Mouse (Mus musculus): ENCODE data around the gene Ms4a14. TPM values are rescaled to one million over a fixed set of nuclear protein-coding genes. Genes with fewer than 3 reads are reported as not detected.

The Ms4a14 gene
- polyA plus RNA-seq (2015; fragmentation: Nextera tagmentation; extraction: Ambion mirVana), result 0.08 and 0.17 TPM in 2 replicates

- H3K27ac ChIP-seq (replicated peaks), result no peak within 1 kb of the TSS
- H3K4me1 ChIP-seq, result no peaks in the 10 kb centered on the region
- H3K36me3 ChIP-seq, result no peaks in the 10 kb centered on the region
- no peaks in the 10 kb centered on the region for H3K27me3 ChIP-seq
- no peak within 1 kb of the TSS for H3K9ac ChIP-seq
- H3K4me2 ChIP-seq (replicated peaks), result no peak within 1 kb of the TSS
- WGBS, result 55% methylated on average over 1 of the region's 1 CpGs
- no peak for ATAC-seq (ENCODE audit: insufficient number of reproducible peaks, low FRiP score, low TSS enrichment, low read depth)
- no peak within 1 kb of the TSS for H3K4me3 ChIP-seq (replicated peaks)
- no peaks in the 10 kb centered on the region for H3K9me3 ChIP-seq (replicated peaks)
These were observed at the start of gene Ms4a14 for GRCm38 (mm10) chr19:11314354-11314753. Ms4a14 (minus strand) TSS chr19:11314454.

- Histone ChIP-seq H3K4me2 (replicated peaks) (no peak overlapping the region), H3K4me1 (no peaks in the 10 kb centered on the region), H3K27me3 (no peaks in the 10 kb centered on the region), H3K9ac (no peak overlapping the region), H3K27ac (replicated peaks) (no peak overlapping the region), H3K4me3 (replicated peaks) (no peak overlapping the region), H3K36me3 (no peaks in the 10 kb centered on the region), H3K9me3 (replicated peaks) (no peaks in the 10 kb centered on the region)
- no peak for ATAC-seq (ENCODE audit: insufficient number of reproducible peaks, low FRiP score, low TSS enrichment, low read depth)
These were observed 47.7 kb upstream of the Ms4a14 start for GRCm38 (mm10) chr19:11362002-11362401.

GRCm38 (mm10) chr19:11360106-11360505, 45.9 kb upstream of the Ms4a14 start:
- no peak overlapping the region for H3K4me2 ChIP-seq (replicated peaks)
- no peaks in the 10 kb centered on the region for H3K27me3 ChIP-seq
- no peak overlapping the region for H3K27ac ChIP-seq (replicated peaks)
- no peaks in the 10 kb centered on the region for H3K4me1 ChIP-seq
- H3K9me3 ChIP-seq (replicated peaks), result no peaks in the 10 kb centered on the region
- H3K9ac ChIP-seq, result no peak overlapping the region
- H3K36me3 ChIP-seq, result no peaks in the 10 kb centered on the region
- WGBS, result 52% methylated on average over 3 of the region's 3 CpGs
- no peak for ATAC-seq (ENCODE audit: insufficient number of reproducible peaks, low FRiP score, low TSS enrichment, low read depth)
- H3K4me3 ChIP-seq (replicated peaks), result no peak overlapping the region

GRCm38 (mm10) chr19:11355730-11356129, 41.5 kb upstream of the Ms4a14 start:
- H3K4me2 ChIP-seq (replicated peaks), result no peak overlapping the region
- H3K4me1 ChIP-seq, result no peaks in the 10 kb centered on the region
- H3K4me3 ChIP-seq (replicated peaks), result no peak overlapping the region
- no peak overlapping the region for H3K27ac ChIP-seq (replicated peaks)
- 69% methylated on average over 7 of the region's 7 CpGs for WGBS
- ATAC-seq (ENCODE audit: insufficient number of reproducible peaks, low FRiP score, low TSS enrichment, low read depth), result no peak
- no peaks in the 10 kb centered on the region for H3K9me3 ChIP-seq (replicated peaks)
- no peaks in the 10 kb centered on the region for H3K27me3 ChIP-seq
- no peak overlapping the region for H3K9ac ChIP-seq
- H3K36me3 ChIP-seq, result no peaks in the 10 kb centered on the region

- Histone ChIP-seq H3K36me3 (no peaks in the 10 kb centered on the region), H3K9ac (no peak overlapping the region), H3K9me3 (replicated peaks) (no peaks in the 10 kb centered on the region), H3K4me3 (replicated peaks) (no peak overlapping the region), H3K4me1 (no peaks in the 10 kb centered on the region), H3K27ac (replicated peaks) (no peak overlapping the region), H3K27me3 (no peaks in the 10 kb centered on the region), H3K4me2 (replicated peaks) (no peak overlapping the region)
- ATAC-seq (ENCODE audit: insufficient number of reproducible peaks, low FRiP score, low TSS enrichment, low read depth), result no peak
- WGBS, result 37% methylated on average over 3 of the region's 3 CpGs
These were observed 37.6 kb upstream of the Ms4a14 start for GRCm38 (mm10) chr19:11351878-11352277.

- WGBS, result 52% methylated on average over 7 of the region's 7 CpGs
These were observed 35.6 kb upstream of the Ms4a14 start for GRCm38 (mm10) chr19:11349698-11350481.

GRCm38 (mm10) chr19:11343992-11344391, 29.7 kb upstream of the Ms4a14 start:
- Histone ChIP-seq H3K9me3 (replicated peaks) (no peaks in the 10 kb centered on the region), H3K9ac (no peak overlapping the region), H3K4me3 (replicated peaks) (no peak overlapping the region), H3K27ac (replicated peaks) (no peak overlapping the region), H3K36me3 (no peaks in the 10 kb centered on the region), H3K4me2 (replicated peaks) (no peak overlapping the region), H3K4me1 (no peaks in the 10 kb centered on the region), H3K27me3 (no peaks in the 10 kb centered on the region)
- ATAC-seq (ENCODE audit: insufficient number of reproducible peaks, low FRiP score, low TSS enrichment, low read depth), result no peak

More at GRCm38 (mm10) chr19:11349698-11350481, 35.6 kb upstream of the Ms4a14 start:
- no peak overlapping the region for H3K9ac ChIP-seq
- no peak overlapping the region for H3K4me3 ChIP-seq (replicated peaks)
- no peaks in the 10 kb centered on the region for H3K9me3 ChIP-seq (replicated peaks)
- no peaks in the 10 kb centered on the region for H3K36me3 ChIP-seq
- H3K27ac ChIP-seq (replicated peaks), result no peak overlapping the region
- H3K27me3 ChIP-seq, result no peaks in the 10 kb centered on the region
- ATAC-seq (ENCODE audit: insufficient number of reproducible peaks, low FRiP score, low TSS enrichment, low read depth), result no peak
- H3K4me2 ChIP-seq (replicated peaks), result no peak overlapping the region
- no peaks in the 10 kb centered on the region for H3K4me1 ChIP-seq

GRCm38 (mm10) chr19:11343147-11343546, 28.9 kb upstream of the Ms4a14 start:
- no peak for ATAC-seq (ENCODE audit: insufficient number of reproducible peaks, low FRiP score, low TSS enrichment, low read depth)
- no peak overlapping the region for H3K27ac ChIP-seq (replicated peaks)
- H3K36me3 ChIP-seq, result no peaks in the 10 kb centered on the region
- H3K4me1 ChIP-seq, result no peaks in the 10 kb centered on the region
- H3K4me3 ChIP-seq (replicated peaks), result no peak overlapping the region
- H3K27me3 ChIP-seq, result no peaks in the 10 kb centered on the region
- H3K9me3 ChIP-seq (replicated peaks), result no peaks in the 10 kb centered on the region
- no peak overlapping the region for H3K9ac ChIP-seq
- no peak overlapping the region for H3K4me2 ChIP-seq (replicated peaks)

GRCm38 (mm10) chr19:11335932-11336331, 21.7 kb upstream of the Ms4a14 start, which contains the start of gene Ms4a7:
Ms4a7 (minus strand) TSS chr19:11336146.
- no peak for ATAC-seq (ENCODE audit: insufficient number of reproducible peaks, low FRiP score, low TSS enrichment, low read depth)
- Histone ChIP-seq H3K9me3 (replicated peaks) (no peaks in the 10 kb centered on the region), H3K4me1 (no peaks in the 10 kb centered on the region), H3K9ac (no peak within 1 kb of the TSS), H3K4me3 (replicated peaks) (no peak within 1 kb of the TSS), H3K27me3 (no peaks in the 10 kb centered on the region), H3K36me3 (no peaks in the 10 kb centered on the region), H3K4me2 (replicated peaks) (no peak within 1 kb of the TSS), H3K27ac (replicated peaks) (no peak within 1 kb of the TSS)
- 75% methylated on average over 6 of the region's 6 CpGs for WGBS

GRCm38 (mm10) chr19:11321123-11321522, 6.9 kb upstream of the Ms4a14 start:
- Histone ChIP-seq H3K36me3 (no peaks in the 10 kb centered on the region), H3K27me3 (no peaks in the 10 kb centered on the region), H3K4me2 (replicated peaks) (no peak overlapping the region), H3K9ac (no peak overlapping the region), H3K4me3 (replicated peaks) (no peak overlapping the region), H3K27ac (replicated peaks) (no peak overlapping the region), H3K4me1 (no peaks in the 10 kb centered on the region), H3K9me3 (replicated peaks) (no peaks in the 10 kb centered on the region)
- WGBS, result 72% methylated on average over 1 of the region's 1 CpGs
- no peak for ATAC-seq (ENCODE audit: insufficient number of reproducible peaks, low FRiP score, low TSS enrichment, low read depth)

- ATAC-seq (ENCODE audit: insufficient number of reproducible peaks, low FRiP score, low TSS enrichment, low read depth), result no peak
- H3K27ac ChIP-seq (replicated peaks), result no peak overlapping the region
- H3K9ac ChIP-seq, result no peak overlapping the region
- H3K4me3 ChIP-seq (replicated peaks), result no peak overlapping the region
- no peaks in the 10 kb centered on the region for H3K4me1 ChIP-seq
- no peaks in the 10 kb centered on the region for H3K9me3 ChIP-seq (replicated peaks)
- no peak overlapping the region for H3K4me2 ChIP-seq (replicated peaks)
- H3K36me3 ChIP-seq, result no peaks in the 10 kb centered on the region
- H3K27me3 ChIP-seq, result no peaks in the 10 kb centered on the region
- 88% methylated on average over 4 of the region's 4 CpGs for WGBS
These were observed 2.5 kb upstream of the Ms4a14 start for GRCm38 (mm10) chr19:11316786-11317185.

GRCm38 (mm10) chr19:11308888-11309287, 5.4 kb downstream of the Ms4a14 start:
- H3K27ac ChIP-seq (replicated peaks), result no peak overlapping the region
- H3K4me2 ChIP-seq (replicated peaks), result no peak overlapping the region
- H3K4me1 ChIP-seq, result no peaks in the 10 kb centered on the region
- H3K9ac ChIP-seq, result no peak overlapping the region
- no peak for ATAC-seq (ENCODE audit: insufficient number of reproducible peaks, low FRiP score, low TSS enrichment, low read depth)
- no peaks in the 10 kb centered on the region for H3K9me3 ChIP-seq (replicated peaks)
- H3K27me3 ChIP-seq, result no peaks in the 10 kb centered on the region
- no peak overlapping the region for H3K4me3 ChIP-seq (replicated peaks)
- H3K36me3 ChIP-seq, result no peaks in the 10 kb centered on the region

Measured in embryonic facial prominence, embryonic 15.5 days (tissue).